Mouse (Mus musculus): ENCODE data around the gene Dnah8. TPM values are rescaled to one million over a fixed set of nuclear protein-coding genes. Genes with fewer than 3 reads are reported as not detected.

The Dnah8 gene
- polyA plus RNA-seq, 1 experiment from 2014 or later, result 9.8 TPM

GRCm38 (mm10) chr17:30760307-30760706 is 136.2 kb downstream of the Dnah8 start:
- Histone ChIP-seq H3K4me1 (ENCODE audit: insufficient read depth, low read depth, low read length) (no peaks in the 10 kb centered on the region), H3K9ac (replicated peaks; ENCODE audit: low read depth) (no peak overlapping the region), H3K4me3 (ENCODE audit: low read depth, low read length) (no peak overlapping the region), H3K27me3 (replicated peaks; ENCODE audit: insufficient read depth, low read length) (no peaks in the 10 kb centered on the region), H3K4me2 (replicated peaks; ENCODE audit: low read depth, low read length) (no peak overlapping the region), H3K9me3 (ENCODE audit: low read length) (no peaks in the 10 kb centered on the region), H3K27ac (ENCODE audit: low read length) (no peak overlapping the region), H3K36me3 (ENCODE audit: insufficient read depth, low read length) (no peaks in the 10 kb centered on the region)
- ATAC-seq (no peak), DNase-seq (ENCODE audit: low spot score) (no peak)
- no peak for TF ChIP-seq EP300 (IDR thresholded peaks at IDR 0.05)
- peak; percentile 8; the same call in 1 of the 2 replicates for TF ChIP-seq CTCF (IDR thresholded peaks at IDR 0.05)
- 90% methylated on average over 4 of the region's 4 CpGs for WGBS

- H3K36me3 ChIP-seq (ENCODE audit: insufficient read depth, low read length), result no peaks in the 10 kb centered on the region
- 97% methylated on average over 8 of the region's 8 CpGs for WGBS
- ATAC-seq, result no peak
Measured at GRCm38 (mm10) chr17:30764276-30764675, 140.1 kb downstream of the Dnah8 start.

GRCm38 (mm10) chr17:30774416-30774815 is 150.3 kb downstream of the Dnah8 start:
- no peak for DNase-seq (ENCODE audit: low spot score)
- no peak for ATAC-seq
- H3K9ac ChIP-seq (replicated peaks; ENCODE audit: low read depth), result no peak overlapping the region

More at GRCm38 (mm10) chr17:30764276-30764675, 140.1 kb downstream of the Dnah8 start:
- H3K4me2 ChIP-seq (replicated peaks; ENCODE audit: low read depth, low read length), result no peak overlapping the region
- H3K9me3 ChIP-seq (ENCODE audit: low read length), result no peaks in the 10 kb centered on the region
- H3K27ac ChIP-seq (ENCODE audit: low read length), result no peak overlapping the region
- TF ChIP-seq EP300 (IDR thresholded peaks at IDR 0.05) (no peak), CTCF (IDR thresholded peaks at IDR 0.05) (no peak)
- H3K4me1 ChIP-seq (ENCODE audit: insufficient read depth, low read depth, low read length), result no peaks in the 10 kb centered on the region
- no peak overlapping the region for H3K9ac ChIP-seq (replicated peaks; ENCODE audit: low read depth)
- no peak overlapping the region for H3K4me3 ChIP-seq (ENCODE audit: low read depth, low read length)
- DNase-seq (ENCODE audit: low spot score), result no peak
- no peaks in the 10 kb centered on the region for H3K27me3 ChIP-seq (replicated peaks; ENCODE audit: insufficient read depth, low read length)

GRCm38 (mm10) chr17:30775096-30775495 is 150.9 kb downstream of the Dnah8 start:
- no peak for ATAC-seq
- no peak overlapping the region for H3K4me3 ChIP-seq (ENCODE audit: low read depth, low read length)
- no peaks in the 10 kb centered on the region for H3K4me1 ChIP-seq (ENCODE audit: insufficient read depth, low read depth, low read length)

More at GRCm38 (mm10) chr17:30774416-30774815, 150.3 kb downstream of the Dnah8 start:
- H3K9me3 ChIP-seq (ENCODE audit: low read length), result no peaks in the 10 kb centered on the region
- no peaks in the 10 kb centered on the region for H3K4me1 ChIP-seq (ENCODE audit: insufficient read depth, low read depth, low read length)
- H3K27ac ChIP-seq (ENCODE audit: low read length), result no peak overlapping the region
- no peaks in the 10 kb centered on the region for H3K36me3 ChIP-seq (ENCODE audit: insufficient read depth, low read length)
- no peak overlapping the region for H3K4me2 ChIP-seq (replicated peaks; ENCODE audit: low read depth, low read length)
- TF ChIP-seq CTCF (IDR thresholded peaks at IDR 0.05), result no peak
- H3K27me3 ChIP-seq (replicated peaks; ENCODE audit: insufficient read depth, low read length), result no peaks in the 10 kb centered on the region
- no peak overlapping the region for H3K4me3 ChIP-seq (ENCODE audit: low read depth, low read length)

GRCm38 (mm10) chr17:30781046-30781445 is 156.9 kb downstream of the Dnah8 start:
- Histone ChIP-seq H3K4me2 (replicated peaks; ENCODE audit: low read depth, low read length) (no peak overlapping the region), H3K27ac (ENCODE audit: low read length) (no peak overlapping the region), H3K4me1 (ENCODE audit: insufficient read depth, low read depth, low read length) (no peaks in the 10 kb centered on the region), H3K36me3 (ENCODE audit: insufficient read depth, low read length) (no peaks in the 10 kb centered on the region), H3K27me3 (replicated peaks; ENCODE audit: insufficient read depth, low read length) (no peaks in the 10 kb centered on the region), H3K9ac (replicated peaks; ENCODE audit: low read depth) (no peak overlapping the region), H3K4me3 (ENCODE audit: low read depth, low read length) (no peak overlapping the region), H3K9me3 (ENCODE audit: low read length) (no peaks in the 10 kb centered on the region)
- no peak for TF ChIP-seq EP300 (IDR thresholded peaks at IDR 0.05)
- WGBS, result 74% methylated on average over 8 of the region's 8 CpGs
- no peak for ATAC-seq
- no peak for DNase-seq (ENCODE audit: low spot score)

More at GRCm38 (mm10) chr17:30775096-30775495, 150.9 kb downstream of the Dnah8 start:
- Histone ChIP-seq H3K27ac (ENCODE audit: low read length) (no peak overlapping the region), H3K36me3 (ENCODE audit: insufficient read depth, low read length) (no peaks in the 10 kb centered on the region), H3K27me3 (replicated peaks; ENCODE audit: insufficient read depth, low read length) (no peaks in the 10 kb centered on the region), H3K9ac (replicated peaks; ENCODE audit: low read depth) (no peak overlapping the region), H3K4me2 (replicated peaks; ENCODE audit: low read depth, low read length) (no peak overlapping the region), H3K9me3 (ENCODE audit: low read length) (no peaks in the 10 kb centered on the region)
- no peak for DNase-seq (ENCODE audit: low spot score)
- no peak for TF ChIP-seq EP300 (IDR thresholded peaks at IDR 0.05)
- no peak for TF ChIP-seq CTCF (IDR thresholded peaks at IDR 0.05)
- 40% methylated on average over 5 of the region's 5 CpGs for WGBS

- no peak overlapping the region for H3K27ac ChIP-seq (ENCODE audit: low read length)
- TF ChIP-seq EP300 (IDR thresholded peaks at IDR 0.05) (no peak), CTCF (IDR thresholded peaks at IDR 0.05) (no peak)
- no peak overlapping the region for H3K9ac ChIP-seq (replicated peaks; ENCODE audit: low read depth)
- H3K27me3 ChIP-seq (replicated peaks; ENCODE audit: insufficient read depth, low read length), result no peaks in the 10 kb centered on the region
- WGBS, result 66% methylated on average over 14 of the region's 14 CpGs
- no peaks in the 10 kb centered on the region for H3K4me1 ChIP-seq (ENCODE audit: insufficient read depth, low read depth, low read length)
- no peaks in the 10 kb centered on the region for H3K9me3 ChIP-seq (ENCODE audit: low read length)
- no peak for ATAC-seq
- no peak overlapping the region for H3K4me3 ChIP-seq (ENCODE audit: low read depth, low read length)
- H3K4me2 ChIP-seq (replicated peaks; ENCODE audit: low read depth, low read length), result no peak overlapping the region
- no peaks in the 10 kb centered on the region for H3K36me3 ChIP-seq (ENCODE audit: insufficient read depth, low read length)
- DNase-seq (ENCODE audit: low spot score), result no peak
Measured at GRCm38 (mm10) chr17:30782286-30782685, 158.1 kb downstream of the Dnah8 start.

- no peak for ATAC-seq
- no peaks in the 10 kb centered on the region for H3K9me3 ChIP-seq (ENCODE audit: low read length)
- DNase-seq (ENCODE audit: low spot score), result no peak
- TF ChIP-seq EP300 (IDR thresholded peaks at IDR 0.05), result no peak
- H3K27me3 ChIP-seq (replicated peaks; ENCODE audit: insufficient read depth, low read length), result no peaks in the 10 kb centered on the region
- H3K4me2 ChIP-seq (replicated peaks; ENCODE audit: low read depth, low read length), result no peak overlapping the region
- no peak overlapping the region for H3K27ac ChIP-seq (ENCODE audit: low read length)
- H3K4me1 ChIP-seq (ENCODE audit: insufficient read depth, low read depth, low read length), result no peaks in the 10 kb centered on the region
- no peak overlapping the region for H3K9ac ChIP-seq (replicated peaks; ENCODE audit: low read depth)
- no peaks in the 10 kb centered on the region for H3K36me3 ChIP-seq (ENCODE audit: insufficient read depth, low read length)
- 81% methylated on average over 8 of the region's 8 CpGs for WGBS
- H3K4me3 ChIP-seq (ENCODE audit: low read depth, low read length), result no peak overlapping the region
Measured at GRCm38 (mm10) chr17:30788361-30788760, 164.2 kb downstream of the Dnah8 start.
